Comparison of ENCODE assay signal across 9 mouse cellular contexts in the genomic region with DNA sequence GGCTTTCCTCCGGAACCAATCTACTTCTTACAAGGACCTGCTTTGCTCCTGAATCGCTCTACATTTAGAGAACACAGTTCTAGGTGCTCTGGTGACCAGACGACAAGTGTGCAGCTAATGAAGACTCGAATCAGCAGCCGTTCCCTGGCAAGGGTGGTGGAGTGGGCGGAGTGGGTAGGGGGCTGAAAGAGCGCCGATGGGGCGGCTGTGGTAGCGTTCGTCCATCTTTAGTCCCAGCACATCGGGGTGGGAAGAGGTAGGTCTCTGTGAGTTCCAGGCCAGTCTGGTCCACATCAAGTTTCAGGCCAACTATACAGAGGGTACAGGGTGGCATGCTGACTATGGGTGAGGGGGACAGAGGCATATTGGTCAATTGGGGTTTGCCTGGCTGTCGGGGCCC. TPM values are rescaled to one million over a fixed set of nuclear protein-coding genes. Genes with fewer than 3 reads are reported as not detected.
A peak's percentile ranks its signal among the peaks of the same experiment; 100 is the strongest.
DNase-seq lines count a peak whose midpoint lies in the region; ATAC-seq lines count a peak whose summit lies in the region.
"Had no signal": no experiment of that assay in that cellular context is flagged by ENCODE, and none has a peak within 500 bp of the region (broad histone marks: within the 10 kb centered on the region; RNA-seq: fewer than 3 reads in every experiment).

No protein-coding gene starts in this region.

- H3K9me3 ChIP-seq in kidney, embryonic 14.5 days (ENCODE audit: control insufficient read depth, low read length): no peaks in the 10 kb centered on the region
- H3K9me3 ChIP-seq in embryonic facial prominence, embryonic 13.5 days: no peaks in the 10 kb centered on the region
- H3K9me3 ChIP-seq in hindbrain, embryonic 13.5 days: no peaks in the 10 kb centered on the region
- H3K9me3 ChIP-seq in midbrain, embryonic 14.5 days (ENCODE audit: control insufficient read depth, low read length): no peaks in the 10 kb centered on the region

- H3K36me3 ChIP-seq in kidney, embryonic 14.5 days (ENCODE audit: control insufficient read depth, insufficient read depth, low read length): peaks cover 4% of the 10 kb centered on the region; the same call in 1 of the 2 replicates
- H3K36me3 ChIP-seq in embryonic facial prominence, embryonic 13.5 days: no peaks in the 10 kb centered on the region
- no peaks in the 10 kb centered on the region for H3K36me3 ChIP-seq in hindbrain, embryonic 13.5 days
- no peaks in the 10 kb centered on the region for H3K36me3 ChIP-seq in midbrain, embryonic 14.5 days (ENCODE audit: control insufficient read depth, insufficient read depth, low read length)

- H3K4me2 ChIP-seq in kidney, embryonic 14.5 days (replicated peaks; ENCODE audit: low read depth, low read length): no peak overlapping the region
- H3K4me2 ChIP-seq in embryonic facial prominence, embryonic 13.5 days: peak overlapping the region; percentile 45; the same call in 1 of the 2 replicates
- peak overlapping the region; percentile 32 for H3K4me2 ChIP-seq in hindbrain, embryonic 13.5 days
- H3K4me2 ChIP-seq in midbrain, embryonic 14.5 days (ENCODE audit: low read length): peak overlapping the region; percentile 33

- H3K27me3 ChIP-seq in kidney, embryonic 14.5 days (ENCODE audit: control insufficient read depth, insufficient read depth, low read length): no peaks in the 10 kb centered on the region
- H3K27me3 ChIP-seq in embryonic facial prominence, embryonic 13.5 days: peaks cover 15% of the 10 kb centered on the region; the same call in 1 of the 2 replicates
- no peaks in the 10 kb centered on the region for H3K27me3 ChIP-seq in hindbrain, embryonic 13.5 days
- H3K27me3 ChIP-seq in midbrain, embryonic 14.5 days (ENCODE audit: control insufficient read depth, insufficient read depth, low read length): no peaks in the 10 kb centered on the region

- H3K9ac ChIP-seq in kidney, embryonic 14.5 days (ENCODE audit: low read depth, low read length): no peak overlapping the region
- no peak overlapping the region for H3K9ac ChIP-seq in embryonic facial prominence, embryonic 13.5 days
- H3K9ac ChIP-seq in hindbrain, embryonic 13.5 days: peak overlapping the region; percentile 61
- H3K9ac ChIP-seq in midbrain, embryonic 14.5 days (replicated peaks; ENCODE audit: low read length): peak overlapping the region; percentile 32; the same call in 1 of the 2 replicates

- H3K4me1 ChIP-seq in kidney, embryonic 14.5 days (ENCODE audit: control insufficient read depth, insufficient read depth, low read length): peaks cover 44% of the 10 kb centered on the region
- H3K4me1 ChIP-seq in embryonic facial prominence, embryonic 13.5 days: peaks cover 60% of the 10 kb centered on the region
- peaks cover 83% of the 10 kb centered on the region for H3K4me1 ChIP-seq in hindbrain, embryonic 13.5 days (replicated peaks)
- peaks cover 57% of the 10 kb centered on the region for H3K4me1 ChIP-seq in midbrain, embryonic 14.5 days (ENCODE audit: control insufficient read depth, insufficient read depth, low read length)

- DNase-seq in kidney, postnatal 4 days: no peak
- no peak for DNase-seq in midbrain, embryonic 14.5 days
- DNase-seq in gastrocnemius, postnatal 4 days (ENCODE audit: low spot score in 2 of 2): no peak
- DNase-seq in retina, postnatal 1 day: no peak

- no peak for ATAC-seq in kidney, embryonic 14.5 days (ENCODE audit: low FRiP score, low TSS enrichment)
- ATAC-seq in embryonic facial prominence, embryonic 13.5 days (ENCODE audit: insufficient number of reproducible peaks, insufficient read depth, low FRiP score, low TSS enrichment, low read depth): no peak
- ATAC-seq in hindbrain, embryonic 13.5 days (ENCODE audit: low FRiP score): no peak
- no peak for ATAC-seq in midbrain, embryonic 14.5 days (ENCODE audit: low FRiP score, low TSS enrichment)
- no peak for ATAC-seq in megakaryocyte, adult 5-6 weeks (ENCODE audit: poor library complexity, severe bottlenecking)

- H3K4me3 ChIP-seq in kidney, embryonic 14.5 days (ENCODE audit: low read length): no peak overlapping the region
- no peak overlapping the region for H3K4me3 ChIP-seq in embryonic facial prominence, embryonic 13.5 days
- H3K4me3 ChIP-seq in hindbrain, embryonic 13.5 days: no peak overlapping the region
- no peak overlapping the region for H3K4me3 ChIP-seq in midbrain, embryonic 14.5 days (replicated peaks; ENCODE audit: low read depth, low read length)

- 84% methylated on average over 13 of the region's 13 CpGs for WGBS in kidney, embryonic 14.5 days
- 75% methylated on average over 13 of the region's 13 CpGs for WGBS in embryonic facial prominence, embryonic 13.5 days
- WGBS in hindbrain, embryonic 13.5 days: 57% methylated on average over 13 of the region's 13 CpGs
- 59% methylated on average over 13 of the region's 13 CpGs for WGBS in midbrain, embryonic 14.5 days

- H3K27ac ChIP-seq in kidney, embryonic 14.5 days (ENCODE audit: low read depth, low read length): peak overlapping the region; percentile 89
- H3K27ac ChIP-seq in embryonic facial prominence, embryonic 13.5 days: peak overlapping the region; percentile 94
- peak overlapping the region; percentile 100 for H3K27ac ChIP-seq in hindbrain, embryonic 13.5 days
- peak overlapping the region; percentile 99 for H3K27ac ChIP-seq in midbrain, embryonic 14.5 days (replicated peaks; ENCODE audit: low read depth, low read length)

RNA-seq across cellular contexts. Expression of gene Mxra7, which starts 14.2 kb away (rescaled TPM):
- polyA plus RNA-seq in kidney, embryonic 14.5 days (2014; fragmentation: Nextera tagmentation; extraction: Ambion mirVana): 11.1 and 16.0 TPM in 2 replicates
- polyA plus RNA-seq in embryonic facial prominence, embryonic 13.5 days (2015; fragmentation: Nextera tagmentation; extraction: Ambion mirVana): 19.6 and 19.7 TPM in 2 replicates
- 62.6 and 67.2 TPM in 2 replicates for polyA plus RNA-seq in hindbrain, embryonic 13.5 days (2015; fragmentation: Nextera tagmentation; extraction: Ambion mirVana)
- polyA plus RNA-seq in midbrain, embryonic 14.5 days (2014; fragmentation: Nextera tagmentation; extraction: Ambion mirVana): 20.7 and 20.9 TPM in 2 replicates
- 10 to 100 TPM; 54.5 to 65.3 TPM for total RNA-seq in gastrocnemius, postnatal 4 days (2021)
- total RNA-seq in megakaryocyte, adult 5-6 weeks (2015): 0.55 TPM in 1 of 2 replicates, not detected in the other
- 0.33 TPM in 1 of 2 replicates, not detected in the other for total RNA-seq in megakaryocyte, adult 5-6 weeks (2017)

RNA-seq across cellular contexts. Expression of gene Mettl23, which starts 29.5 kb away (rescaled TPM):
- polyA plus RNA-seq in kidney, embryonic 14.5 days (2014; fragmentation: Nextera tagmentation; extraction: Ambion mirVana): 56.5 and 64.6 TPM in 2 replicates
- polyA plus RNA-seq in embryonic facial prominence, embryonic 13.5 days (2015; fragmentation: Nextera tagmentation; extraction: Ambion mirVana): 78.6 and 84.4 TPM in 2 replicates
- 79.3 and 83.2 TPM in 2 replicates for polyA plus RNA-seq in hindbrain, embryonic 13.5 days (2015; fragmentation: Nextera tagmentation; extraction: Ambion mirVana)
- 80.4 and 87.6 TPM in 2 replicates for polyA plus RNA-seq in midbrain, embryonic 14.5 days (2014; fragmentation: Nextera tagmentation; extraction: Ambion mirVana)
- total RNA-seq in gastrocnemius, postnatal 4 days (2021): 10 to 100 TPM; 23.7 to 26.6 TPM
- total RNA-seq in megakaryocyte, adult 5-6 weeks (2015): 55.4 and 61.3 TPM in 2 replicates
- 38.5 and 42.6 TPM in 2 replicates for total RNA-seq in megakaryocyte, adult 5-6 weeks (2017)

RNA-seq across cellular contexts. Expression of gene Jmjd6, which starts 29.6 kb away (rescaled TPM):
- polyA plus RNA-seq in kidney, embryonic 14.5 days (2014; fragmentation: Nextera tagmentation; extraction: Ambion mirVana): 68.6 and 72.7 TPM in 2 replicates
- polyA plus RNA-seq in embryonic facial prominence, embryonic 13.5 days (2015; fragmentation: Nextera tagmentation; extraction: Ambion mirVana): 73.4 and 77.7 TPM in 2 replicates
- 70.4 and 74.7 TPM in 2 replicates for polyA plus RNA-seq in hindbrain, embryonic 13.5 days (2015; fragmentation: Nextera tagmentation; extraction: Ambion mirVana)
- polyA plus RNA-seq in midbrain, embryonic 14.5 days (2014; fragmentation: Nextera tagmentation; extraction: Ambion mirVana): 70.8 and 81.4 TPM in 2 replicates
- 10 to 100 TPM; 35.6 to 39.7 TPM for total RNA-seq in gastrocnemius, postnatal 4 days (2021)
- 33.4 and 37.4 TPM in 2 replicates for total RNA-seq in megakaryocyte, adult 5-6 weeks (2015)
- total RNA-seq in megakaryocyte, adult 5-6 weeks (2017): 36.3 and 37.7 TPM in 2 replicates

RNA-seq across cellular contexts. Expression of gene St6galnac1, which starts 38.3 kb away (rescaled TPM):
- polyA plus RNA-seq in kidney, embryonic 14.5 days (2014; fragmentation: Nextera tagmentation; extraction: Ambion mirVana): not detected in 2 replicates
- polyA plus RNA-seq in embryonic facial prominence, embryonic 13.5 days (2015; fragmentation: Nextera tagmentation; extraction: Ambion mirVana): not detected in 2 replicates
- polyA plus RNA-seq in hindbrain, embryonic 13.5 days (2015; fragmentation: Nextera tagmentation; extraction: Ambion mirVana): not detected in 2 replicates
- not detected in 2 replicates for polyA plus RNA-seq in midbrain, embryonic 14.5 days (2014; fragmentation: Nextera tagmentation; extraction: Ambion mirVana)
- total RNA-seq in gastrocnemius, postnatal 4 days (2021): not detected
- not detected in 2 replicates for total RNA-seq in megakaryocyte, adult 5-6 weeks (2015)
- not detected in 2 replicates for total RNA-seq in megakaryocyte, adult 5-6 weeks (2017)
- total RNA-seq: left cerebral cortex, postnatal 10 days had no signal

RNA-seq across cellular contexts. Expression of gene Mfsd11, which starts 38.6 kb away (rescaled TPM):
- 24.9 and 35.0 TPM in 2 replicates for polyA plus RNA-seq in kidney, embryonic 14.5 days (2014; fragmentation: Nextera tagmentation; extraction: Ambion mirVana)
- polyA plus RNA-seq in embryonic facial prominence, embryonic 13.5 days (2015; fragmentation: Nextera tagmentation; extraction: Ambion mirVana): 42.6 and 45.6 TPM in 2 replicates
- 48.0 and 53.9 TPM in 2 replicates for polyA plus RNA-seq in hindbrain, embryonic 13.5 days (2015; fragmentation: Nextera tagmentation; extraction: Ambion mirVana)
- polyA plus RNA-seq in midbrain, embryonic 14.5 days (2014; fragmentation: Nextera tagmentation; extraction: Ambion mirVana): 51.3 and 52.8 TPM in 2 replicates
- total RNA-seq in gastrocnemius, postnatal 4 days (2021): 10 to 100 TPM; 42.8 to 43.1 TPM
- total RNA-seq in megakaryocyte, adult 5-6 weeks (2015): 22.2 and 26.2 TPM in 2 replicates
- 17.6 and 26.5 TPM in 2 replicates for total RNA-seq in megakaryocyte, adult 5-6 weeks (2017)

Comparison
In these comparisons a context has a peak if more than half of its experiments do, and no peak if none do; other contexts are left out.
1. H3K9ac ChIP-seq: peak in hindbrain, embryonic 13.5 days (single experiment) and midbrain, embryonic 14.5 days (single experiment); none in kidney, embryonic 14.5 days (single experiment) and embryonic facial prominence, embryonic 13.5 days (single experiment).
2. Peak in every context shown above with its lines, with median percentiles within 50 percentile points of each other: H3K27ac ChIP-seq.